Mouse (Mus musculus) heart, embryonic 11.5 days (tissue): Measurements from ENCODE around the gene Tex10. TPM values are rescaled to one million over a fixed set of nuclear protein-coding genes. Genes with fewer than 3 reads are reported as not detected.
"Not testable (repeated sequence)": the region's sequence is repeated elsewhere in the genome, so short reads cannot be mapped to it uniquely, and the experiment has no call there.

Source experiments
- ATAC-seq: fragments of 200-750 bp; cut with Nextera tagmentation; replicated peaks from 2 replicates; pipeline ENCODE4 v1.8.0; 2017; ENCODE audit warnings: moderate library complexity; ENCODE audit not compliant: insufficient number of reproducible peaks, low FRiP score, low TSS enrichment
- H3K27ac ChIP-seq: fragments of 300-500 bp; sonication (generic); 2 replicates; pipeline ENCODE4 v1.5.1; 2014; ENCODE audit warnings: mild to moderate bottlenecking, low read depth, low read length
- H3K27me3 ChIP-seq: fragments of 300-500 bp; sonication (generic); 2 replicates; pipeline ENCODE4 v1.6.1; 2014; ENCODE audit warnings: mild to moderate bottlenecking, low read length, mixed read lengths; ENCODE audit not compliant: control insufficient read depth, insufficient read depth
- H3K36me3 ChIP-seq: fragments of 300-500 bp; sonication (generic); 2 replicates; pipeline ENCODE4 v1.6.1; 2014; ENCODE audit warnings: mild to moderate bottlenecking, low read length, moderate library complexity, mixed read lengths; ENCODE audit not compliant: control insufficient read depth, insufficient read depth
- H3K4me1 ChIP-seq: fragments of 300-500 bp; sonication (generic); 2 replicates; pipeline ENCODE4 v1.6.1; 2014; ENCODE audit warnings: low read length; ENCODE audit not compliant: control insufficient read depth, insufficient read depth
- H3K4me2 ChIP-seq: fragments of 300-500 bp; sonication (generic); 2 replicates; pipeline ENCODE4 v1.6.1; 2014; ENCODE audit warnings: mild to moderate bottlenecking, moderate library complexity
- H3K4me3 ChIP-seq: fragments of 300-500 bp; sonication (generic); 2 replicates; pipeline ENCODE4 v1.5.1; 2014; ENCODE audit warnings: low read depth, low read length
- H3K9ac ChIP-seq: fragments of 300-500 bp; sonication (generic); 2 replicates; pipeline ENCODE4 v1.6.1; 2014; ENCODE audit warnings: mild to moderate bottlenecking, low read depth, low read length, moderate library complexity
- H3K9me3 ChIP-seq: fragments of 300-500 bp; sonication (generic); replicated peaks from 2 replicates; pipeline ENCODE4 v1.6.1; 2016; ENCODE audit warnings: low read length; ENCODE audit not compliant: control insufficient read depth
- WGBS: fragments of 180-500 bp; shearing (Covaris S2); extraction: QIAGEN DNeasy Blood & Tissue Kit; methylation state at CpG from one replicate; pipeline ENCODE4 v1.1.7; 2014; ENCODE audit not compliant: insufficient replicate concordance; 5-methylcytosine and 5-hydroxymethylcytosine counted together
- polyA plus RNA-seq: library from polyadenylated mRNA; unstranded; fragments of >200 nt; fragmentation: Nextera tagmentation; extraction: Ambion mirVana; gene quantifications from 2 replicates; pipeline ENCODE4 v1.2.1, GENCODE M21; 2014

The Tex10 gene
- polyA plus RNA-seq, 1 experiment from 2014 or later = 52.8 TPM

DNA sequence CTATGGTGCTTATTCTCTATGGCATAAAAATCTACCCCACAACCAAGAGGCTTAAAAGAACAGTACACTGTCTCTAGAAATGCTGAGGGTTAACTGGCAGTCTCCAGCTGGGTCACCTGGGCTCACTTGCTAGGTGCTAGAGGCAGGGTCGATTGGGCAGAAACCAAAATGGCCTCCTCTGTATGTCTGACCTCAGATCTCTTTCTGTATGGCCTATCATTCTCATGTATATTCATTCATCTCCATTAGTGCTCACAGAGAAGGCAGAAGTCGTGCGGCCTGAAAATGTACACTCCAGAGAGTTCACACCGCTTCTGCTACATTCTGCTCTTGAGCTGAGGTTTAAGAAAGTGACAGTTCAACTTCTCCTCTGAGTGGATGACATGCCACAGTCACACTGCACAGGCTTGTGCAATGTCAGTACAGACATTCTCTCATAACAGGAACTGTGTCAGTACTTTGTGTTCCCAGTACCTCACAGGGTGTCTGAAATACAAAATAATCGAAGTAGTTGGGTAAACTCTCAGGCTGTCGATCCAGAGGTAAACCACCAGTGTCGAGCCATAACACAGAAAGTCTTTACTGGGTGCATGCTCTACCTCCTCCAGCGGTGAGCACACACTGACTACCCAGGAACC, 54.3 kb downstream of the Tex10 start:
- Histone ChIP-seq H3K4me3 (no peak overlapping the region), H3K27me3 (no peaks in the 10 kb centered on the region), H3K4me1 (peaks cover 13% of the 10 kb centered on the region), H3K36me3 (0 out of 2 replicates have a peak, but pooled peaks cover 2% of the 10 kb centered on the region), H3K27ac (no peak overlapping the region), H3K4me2 (no peak overlapping the region), H3K9ac (no peak overlapping the region), H3K9me3 (no peaks in the 10 kb centered on the region)
- 87% methylated on average over 8 of the region's 8 CpGs for WGBS
- ATAC-seq = no peak

DNA sequence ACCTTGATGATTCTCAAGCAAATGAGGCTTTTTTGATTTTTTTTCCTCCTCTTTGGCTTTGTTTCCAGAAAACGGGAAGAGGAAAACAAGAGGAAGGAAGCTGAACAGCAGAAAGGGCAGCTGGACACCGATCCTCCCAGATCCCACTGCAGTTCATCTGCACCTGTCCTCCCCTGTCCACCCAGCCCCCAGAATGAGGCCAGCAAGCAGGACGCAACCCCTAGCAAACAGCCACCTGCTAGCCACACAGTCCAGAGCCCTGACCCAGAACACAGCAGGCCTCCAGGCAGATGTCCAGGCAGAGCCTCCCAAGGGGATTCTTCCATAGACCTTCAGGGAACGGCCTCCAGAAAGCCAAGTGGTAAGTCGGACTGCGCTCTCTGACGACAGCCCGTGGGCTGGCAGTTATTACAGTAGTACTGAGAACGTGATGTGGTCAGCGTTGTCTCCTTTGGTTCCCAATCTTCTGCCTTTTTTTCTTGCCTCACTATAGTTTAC, 57.4 kb downstream of the Tex10 start:
- H3K27ac ChIP-seq = no peak overlapping the region; the same call in 1 of the 2 replicates
- ATAC-seq = no peak
- WGBS = 87% methylated on average over 10 of the region's 10 CpGs

DNA sequence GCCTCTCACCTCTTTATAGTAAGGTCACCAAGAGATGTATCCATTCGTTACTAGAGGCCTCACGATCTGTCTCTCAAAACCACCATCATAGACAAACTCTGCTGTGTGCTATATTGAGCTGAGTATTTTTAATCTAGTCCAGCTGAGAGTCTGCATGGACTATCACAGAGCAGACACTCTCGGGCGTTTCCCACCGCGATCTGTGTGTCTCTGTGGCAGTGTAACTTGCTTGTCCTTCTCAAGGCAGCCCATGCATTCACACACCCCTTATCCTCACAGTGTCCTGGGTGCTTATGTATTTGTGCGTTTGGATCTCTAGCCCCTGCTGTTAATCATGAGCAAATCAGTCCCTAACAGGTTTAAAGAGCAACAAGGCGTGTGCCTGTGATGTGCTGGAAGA, 59.8 kb downstream of the Tex10 start:
- H3K27me3 ChIP-seq = no peaks in the 10 kb centered on the region
- no peaks in the 10 kb centered on the region for H3K36me3 ChIP-seq
- no peak overlapping the region for H3K4me2 ChIP-seq
- H3K9ac ChIP-seq = no peak overlapping the region
- H3K4me3 ChIP-seq = no peak overlapping the region
- H3K27ac ChIP-seq = no peak overlapping the region
- ATAC-seq = no peak
- no peaks in the 10 kb centered on the region for H3K9me3 ChIP-seq
- 75% methylated on average over 8 of the region's 8 CpGs for WGBS
- H3K4me1 ChIP-seq = peaks cover 17% of the 10 kb centered on the region

More for the DNA sequence above, 57.4 kb downstream of the Tex10 start:
- Histone ChIP-seq H3K4me2 (no peak overlapping the region), H3K36me3 (no peaks in the 10 kb centered on the region), H3K9me3 (no peaks in the 10 kb centered on the region), H3K9ac (no peak overlapping the region), H3K27me3 (no peaks in the 10 kb centered on the region), H3K4me1 (peaks cover 17% of the 10 kb centered on the region), H3K4me3 (no peak overlapping the region)

DNA sequence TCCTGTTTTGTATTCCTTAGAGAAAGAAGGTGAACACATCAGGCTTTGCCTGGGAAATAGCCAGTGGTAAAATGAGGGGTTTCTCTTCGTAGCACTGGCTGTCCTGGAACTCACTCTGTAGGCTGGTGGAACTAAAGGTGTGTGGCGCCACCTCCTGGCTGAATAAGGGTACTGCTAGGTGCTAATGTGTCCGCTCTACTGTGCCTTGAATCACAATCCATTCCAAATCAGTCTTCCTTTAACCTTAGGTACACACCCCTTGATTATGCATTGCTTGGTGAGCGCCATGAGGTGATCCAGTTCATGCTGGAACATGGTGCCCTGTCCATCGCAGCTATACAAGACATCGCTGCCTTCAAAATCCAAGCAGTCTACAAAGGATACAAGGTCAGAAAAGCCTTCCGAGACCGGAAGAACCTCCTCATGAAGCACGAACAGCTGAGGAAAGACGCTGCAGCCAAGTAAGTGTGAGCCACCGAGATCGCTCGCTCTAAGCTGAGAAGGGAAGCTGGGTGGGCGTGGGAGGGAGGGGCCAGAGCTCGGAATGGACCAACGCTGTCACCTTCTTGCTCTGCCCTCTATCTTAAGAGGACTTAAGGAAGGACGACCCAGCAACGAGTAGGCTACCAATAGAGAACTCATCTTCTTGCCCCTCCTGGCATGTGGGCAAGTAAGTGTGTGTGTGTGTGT, 65.8 kb downstream of the Tex10 start:
- Histone ChIP-seq H3K36me3 (no peaks in the 10 kb centered on the region), H3K4me2 (peak overlapping the region; percentile 57), H3K4me3 (peak overlapping the region; percentile 26), H3K27ac (no peak overlapping the region), H3K4me1 (peaks cover 6% of the 10 kb centered on the region; the same call in 1 of the 2 replicates), H3K9me3 (no peaks in the 10 kb centered on the region), H3K27me3 (no peaks in the 10 kb centered on the region), H3K9ac (peak overlapping the region; percentile 46; the same call in 1 of the 2 replicates)
- ATAC-seq = no peak
- WGBS = 33% methylated on average over 18 of the region's 18 CpGs

DNA sequence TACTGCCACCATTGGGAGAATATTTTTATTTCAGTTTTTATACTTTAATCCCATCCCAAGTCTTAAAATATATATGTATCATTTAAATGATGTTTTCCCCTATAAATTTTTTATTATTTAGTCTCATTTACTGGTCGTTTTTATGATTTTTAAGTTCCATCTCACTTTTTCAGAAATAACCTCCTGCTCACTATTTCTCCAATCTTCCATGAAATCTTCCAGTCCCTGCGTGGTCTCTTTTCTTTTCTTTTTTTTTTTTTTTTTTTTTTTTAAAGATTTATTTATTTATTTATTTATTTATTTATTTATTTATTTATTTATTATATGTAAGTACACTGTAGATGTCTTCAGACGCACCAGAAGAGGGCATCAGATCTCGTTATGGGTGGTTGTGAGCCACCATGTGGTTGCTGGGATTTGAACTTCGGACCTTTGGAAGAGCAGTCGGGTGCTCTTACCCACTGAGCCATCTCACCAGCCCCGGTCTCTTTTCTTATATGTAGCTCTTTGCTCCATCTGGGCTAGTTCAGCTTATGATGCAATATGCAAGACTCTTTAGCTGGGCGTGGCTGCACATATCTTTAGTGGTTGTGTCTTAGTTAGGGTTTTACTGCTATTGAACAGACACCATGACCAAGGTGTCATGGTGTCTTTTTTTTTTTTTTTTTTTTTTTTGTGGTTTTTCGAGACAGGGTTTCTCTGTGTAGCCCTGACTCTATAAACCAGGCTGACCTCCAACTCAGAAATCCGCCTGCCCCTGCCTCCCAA, 67.4 kb downstream of the Tex10 start:
- H3K4me1 ChIP-seq, H3K4me3 ChIP-seq, H3K27ac ChIP-seq, H3K9me3 ChIP-seq, ATAC-seq, H3K4me2 ChIP-seq, H3K36me3 ChIP-seq, H3K9ac ChIP-seq, H3K27me3 ChIP-seq: not testable (repeated sequence)
- 86% methylated on average over 8 of the region's 10 CpGs for WGBS

DNA sequence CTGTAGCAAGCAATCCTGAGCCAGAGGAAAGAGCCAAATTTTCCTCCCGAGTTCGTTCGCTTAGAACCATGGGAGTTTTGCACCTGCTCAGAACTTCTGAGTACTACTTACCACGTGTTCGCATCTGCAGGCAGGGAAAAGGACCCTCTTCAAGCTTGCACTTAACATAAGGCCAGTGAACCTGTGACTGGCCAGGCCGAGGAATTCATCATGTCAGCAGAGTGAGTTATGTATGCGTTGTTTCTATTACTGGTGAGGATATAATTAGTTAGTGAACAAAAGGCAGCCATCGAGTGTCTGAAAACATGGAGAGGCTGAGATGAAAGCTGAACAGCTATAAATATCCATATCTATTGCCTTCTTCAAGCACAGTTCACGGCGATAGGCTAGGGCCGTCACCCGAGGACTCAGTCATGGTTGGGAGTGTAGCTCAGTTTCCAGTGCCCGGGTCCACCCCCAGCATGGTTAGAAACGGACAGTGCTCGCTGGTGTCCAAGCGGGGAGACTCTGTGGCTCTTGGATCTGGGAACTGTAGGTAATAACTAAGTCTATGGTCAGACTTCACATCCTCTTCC, 70.1 kb downstream of the Tex10 start:
- ATAC-seq = peak; percentile 55; the same call in 1 of the 2 replicates
- Histone ChIP-seq H3K4me1 (peaks cover 10% of the 10 kb centered on the region; the same call in 1 of the 2 replicates), H3K9me3 (no peaks in the 10 kb centered on the region), H3K9ac (no peak overlapping the region), H3K27ac (peak overlapping the region; percentile 82), H3K4me3 (no peak overlapping the region), H3K4me2 (peak overlapping the region; percentile 35), H3K36me3 (no peaks in the 10 kb centered on the region), H3K27me3 (no peaks in the 10 kb centered on the region)
- 50% methylated on average over 16 of the region's 16 CpGs for WGBS

DNA sequence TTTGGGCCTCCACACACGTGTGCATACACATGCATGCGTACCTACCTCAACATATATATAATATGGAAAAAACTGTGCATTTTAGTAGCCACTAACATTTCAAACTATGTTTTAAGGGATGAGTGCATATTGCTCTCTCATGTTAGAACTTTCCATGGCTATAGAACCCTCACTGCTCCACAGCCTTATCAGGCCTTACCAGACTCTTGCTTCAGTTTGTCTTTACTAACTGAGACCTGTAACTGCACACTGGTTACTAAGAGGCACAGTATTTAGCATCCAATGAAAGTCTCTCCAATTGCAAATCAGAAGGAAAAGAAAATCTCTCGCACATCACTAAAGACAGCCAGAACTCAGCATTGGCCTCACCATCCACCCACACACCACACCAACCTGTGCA, 76.3 kb downstream of the Tex10 start:
- Histone ChIP-seq H3K9ac (no peak overlapping the region), H3K27ac (no peak overlapping the region), H3K4me1 (no peaks in the 10 kb centered on the region), H3K27me3 (no peaks in the 10 kb centered on the region), H3K9me3 (no peaks in the 10 kb centered on the region), H3K4me3 (no peak overlapping the region), H3K36me3 (no peaks in the 10 kb centered on the region), H3K4me2 (no peak overlapping the region)
- no peak for ATAC-seq
- 88% methylated on average over 3 of the region's 3 CpGs for WGBS

DNA sequence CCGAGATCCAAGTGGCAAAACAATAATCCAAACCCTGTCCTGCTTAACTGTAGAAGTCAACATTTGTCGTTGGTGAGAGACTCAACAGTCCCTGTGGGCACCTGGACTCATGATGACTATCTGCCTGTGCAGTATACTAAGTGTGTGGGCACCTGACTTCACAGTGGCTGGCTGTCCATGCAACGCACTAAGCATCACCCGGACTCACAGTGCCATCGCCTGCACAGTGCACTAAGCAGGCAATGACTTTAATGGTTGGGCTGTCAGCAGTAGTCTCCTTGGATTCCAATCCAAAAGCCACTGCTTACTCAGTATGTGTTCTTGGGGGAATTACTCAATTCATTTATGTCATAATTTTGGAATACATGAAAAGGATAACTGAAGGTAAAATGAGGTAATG, 90.8 kb downstream of the Tex10 start:
- Histone ChIP-seq H3K27me3 (no peaks in the 10 kb centered on the region), H3K4me1 (no peaks in the 10 kb centered on the region), H3K9ac (no peak overlapping the region), H3K4me2 (no peak overlapping the region), H3K9me3 (no peaks in the 10 kb centered on the region), H3K36me3 (no peaks in the 10 kb centered on the region), H3K4me3 (no peak overlapping the region), H3K27ac (no peak overlapping the region)
- WGBS = 80% methylated on average over 5 of the region's 5 CpGs
- ATAC-seq = no peak
